Mouse (Mus musculus) thymus, postnatal 0 days (tissue): Measurements from ENCODE around the gene Folr1. TPM values are rescaled to one million over a fixed set of nuclear protein-coding genes. Genes with fewer than 3 reads are reported as not detected.

Experiments
- DNase-seq: peaks from one replicate; pipeline ENCODE4 v3.0.0-alpha.2; 2015; ENCODE audit warnings: low spot score
- polyA plus RNA-seq: library from polyadenylated mRNA; unstranded; fragments of >200 nt; fragmentation: Nextera tagmentation; extraction: Ambion mirVana; gene quantifications from 2 replicates; pipeline ENCODE4 v1.2.1, GENCODE M21; 2015

The Folr1 gene
- polyA plus RNA-seq, 1 experiment from 2014 or later: 0.18 TPM

- DNase-seq: no peak
Measured at GRCm38 (mm10) chr7:101868241-101869162, 2.1 kb downstream of the Folr1 start.

GRCm38 (mm10) chr7:101867482-101867881 lies 3.1 kb downstream of the Folr1 start:
- no peak for DNase-seq

GRCm38 (mm10) chr7:101866491-101867265 lies 3.9 kb downstream of the Folr1 start:
- DNase-seq: no peak

GRCm38 (mm10) chr7:101863415-101863814 lies 7.2 kb downstream of the Folr1 start, which contains the start of gene Anapc15:
Gene Anapc15 (plus strand): TSS chr7:101863715.
- no peak for DNase-seq

GRCm38 (mm10) chr7:101862291-101862690 lies 8.3 kb downstream of the Folr1 start:
- DNase-seq: no peak

- no peak for DNase-seq
Measured at GRCm38 (mm10) chr7:101860978-101861377, 9.6 kb downstream of the Folr1 start.

GRCm38 (mm10) chr7:101858362-101858761 lies 12.2 kb downstream of the Folr1 start:
- DNase-seq: no peak

- no peak for DNase-seq
Measured at GRCm38 (mm10) chr7:101857094-101857493, 13.5 kb downstream of the Folr1 start, which contains the start of gene Folr2. Gene Folr2 (minus strand): TSS chr7:101857194.

GRCm38 (mm10) chr7:101853816-101854215 lies 16.8 kb downstream of the Folr1 start:
- DNase-seq: no peak

GRCm38 (mm10) chr7:101852846-101853245 lies 17.7 kb downstream of the Folr1 start:
- DNase-seq: no peak

- no peak for DNase-seq
Measured at GRCm38 (mm10) chr7:101851689-101852088, 18.9 kb downstream of the Folr1 start.

- DNase-seq: no peak
Measured at GRCm38 (mm10) chr7:101847934-101848333, 22.7 kb downstream of the Folr1 start.

GRCm38 (mm10) chr7:101844186-101844585 lies 26.4 kb downstream of the Folr1 start:
- DNase-seq: no peak

- DNase-seq: peak; percentile 35
Measured at GRCm38 (mm10) chr7:101837606-101838471, 32.7 kb downstream of the Folr1 start, which contains the start of gene Inppl1. Gene Inppl1 (minus strand): TSS chr7:101838229.

- DNase-seq: no peak
Measured at GRCm38 (mm10) chr7:101837154-101837605, 33.4 kb downstream of the Folr1 start.

- DNase-seq: peak; percentile 60
Measured at GRCm38 (mm10) chr7:101836271-101837153, 34.1 kb downstream of the Folr1 start.

- no peak for DNase-seq
Measured at GRCm38 (mm10) chr7:101835457-101836109, 35.0 kb downstream of the Folr1 start.

- DNase-seq: no peak
Measured at GRCm38 (mm10) chr7:101834903-101835302, 35.7 kb downstream of the Folr1 start.

GRCm38 (mm10) chr7:101833916-101834584 lies 36.5 kb downstream of the Folr1 start:
- DNase-seq: no peak
